Mouse (Mus musculus) erythroblast, embryonic 14.5 days (primary cell): ENCODE measurements at regions not wholly inside any gene's neighbourhood (a gene's known extent, or its start where the extent isn't known, plus 50 kb on each side); places are given as distances from the start of the nearest gene placed in this dataset.

Source experiments
- H3K27me3 ChIP-seq: 2 replicates; pipeline ENCODE4 v1.6.1; 2012; ENCODE audit warnings: inconsistent platforms; ENCODE audit not compliant: control insufficient read depth
- H3K36me3 ChIP-seq: 2 replicates; pipeline ENCODE4 v1.6.1; 2012; ENCODE audit warnings: mild to moderate bottlenecking, inconsistent platforms; ENCODE audit not compliant: control insufficient read depth
- H3K4me1 ChIP-seq: 2 replicates; pipeline ENCODE4 v1.6.1; 2012; ENCODE audit warnings: inconsistent platforms; ENCODE audit not compliant: control insufficient read depth
- H3K4me3 ChIP-seq: replicated peaks from 2 replicates; pipeline ENCODE3; 2012; ENCODE audit warnings: moderate library complexity, mild to moderate bottlenecking, inconsistent platforms
- H3K9me3 ChIP-seq: 2 replicates; pipeline ENCODE4 v1.6.1; 2012; ENCODE audit warnings: low read length, inconsistent platforms, mixed read lengths; ENCODE audit not compliant: control insufficient read depth
- GATA1 ChIP-seq: IDR thresholded peaks from 2 replicates; pipeline ENCODE4 v1.6.1; 2012; ENCODE audit warnings: low read length, inconsistent platforms, mixed read lengths
- TAL1 ChIP-seq: IDR thresholded peaks from 3 replicates; pipeline ENCODE4 v1.6.1; 2012; ENCODE audit warnings: low read length, inconsistent platforms, mixed read lengths

- Histone ChIP-seq H3K4me1 (no peaks in the 10 kb centered on the region), H3K4me3 (no peak overlapping the region), H3K27me3 (no peaks in the 10 kb centered on the region; the same call in 1 of the 2 replicates), H3K36me3 (no peaks in the 10 kb centered on the region), H3K9me3 (no peaks in the 10 kb centered on the region)
- TF ChIP-seq GATA1 (no peak), TAL1 (no peak)
Measured at GRCm38 (mm10) chr13:94650951-94651350, 137.8 kb upstream of the Tbca start.

DNA sequence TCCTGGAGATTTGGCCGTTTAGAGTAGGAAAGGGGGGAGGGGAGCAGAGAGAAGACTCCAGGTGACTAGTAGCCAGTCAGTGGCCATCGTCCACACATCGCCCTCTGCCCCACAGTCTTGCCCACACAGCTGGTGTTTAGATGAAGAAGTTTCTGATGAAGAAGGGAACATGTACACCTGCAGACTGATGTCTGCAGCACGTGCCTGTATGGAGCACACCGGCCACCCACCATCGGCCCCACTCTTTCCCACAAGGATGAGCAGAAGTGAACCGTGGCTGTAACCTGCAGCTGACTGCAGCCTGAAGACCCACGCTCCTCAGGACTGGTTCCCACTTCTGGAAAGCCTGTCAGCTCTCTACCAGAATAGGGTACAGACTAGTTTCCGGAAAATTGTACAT is 121.1 kb upstream of the Tbca start:
- H3K36me3 ChIP-seq = no peaks in the 10 kb centered on the region
- no peaks in the 10 kb centered on the region for H3K9me3 ChIP-seq
- no peaks in the 10 kb centered on the region for H3K4me1 ChIP-seq
- H3K4me3 ChIP-seq = no peak overlapping the region
- no peak for TF ChIP-seq GATA1
- TF ChIP-seq TAL1 = no peak
- peaks cover 11% of the 10 kb centered on the region for H3K27me3 ChIP-seq

DNA sequence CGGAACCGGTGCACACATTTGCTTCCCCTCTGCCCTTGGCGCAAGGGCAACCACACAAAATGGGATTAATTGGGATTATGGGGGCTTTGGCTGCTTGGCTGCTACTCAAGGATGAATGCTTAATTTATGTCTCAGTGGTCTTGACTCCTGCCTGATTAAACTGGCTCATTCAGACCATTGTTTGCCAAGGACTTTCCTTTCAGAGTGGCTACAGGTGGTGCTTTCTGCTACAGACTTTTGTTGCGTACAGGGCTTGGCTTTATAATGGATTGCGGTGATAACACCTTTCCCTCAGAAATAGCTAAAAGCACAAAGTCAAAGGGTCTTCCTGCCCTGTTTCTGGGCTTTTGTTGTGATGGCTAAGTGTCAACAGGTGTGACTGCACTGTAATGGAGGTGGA is 120.4 kb upstream of the Tbca start:
- TF ChIP-seq GATA1 (no peak), TAL1 (no peak)
- Histone ChIP-seq H3K27me3 (peaks cover 11% of the 10 kb centered on the region), H3K4me3 (no peak overlapping the region), H3K4me1 (no peaks in the 10 kb centered on the region), H3K9me3 (no peaks in the 10 kb centered on the region), H3K36me3 (no peaks in the 10 kb centered on the region)

GRCm38 (mm10) chr13:94669106-94669683 is 119.5 kb upstream of the Tbca start:
- Histone ChIP-seq H3K4me1 (no peaks in the 10 kb centered on the region), H3K4me3 (no peak overlapping the region)
- TF ChIP-seq TAL1 (no peak), GATA1 (no peak)

DNA sequence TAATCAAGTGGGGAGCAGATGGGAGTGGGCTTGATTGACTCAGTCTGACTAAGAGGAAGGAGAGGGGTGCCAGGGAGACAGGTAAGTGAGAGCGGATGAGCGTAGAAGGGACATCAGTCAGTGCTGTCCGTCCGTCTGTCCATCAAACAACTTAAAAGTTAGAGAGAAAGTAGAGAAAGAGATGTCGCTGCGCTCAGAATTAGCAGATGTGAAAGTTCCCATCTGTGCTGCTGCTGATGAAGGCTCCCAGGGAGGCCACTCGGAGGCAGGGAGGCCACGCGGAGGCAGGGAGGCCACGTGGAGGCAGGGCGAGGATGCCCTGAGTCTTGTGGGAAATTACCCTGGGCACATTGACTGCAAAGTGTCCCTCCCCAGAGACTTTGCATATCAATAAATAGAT is 118.4 kb upstream of the Tbca start:
- TF ChIP-seq TAL1 (no peak), GATA1 (no peak)
- Histone ChIP-seq H3K9me3 (no peaks in the 10 kb centered on the region), H3K27me3 (peaks cover 11% of the 10 kb centered on the region), H3K4me3 (no peak overlapping the region), H3K4me1 (no peaks in the 10 kb centered on the region), H3K36me3 (no peaks in the 10 kb centered on the region)

More at GRCm38 (mm10) chr13:94669106-94669683, 119.5 kb upstream of the Tbca start:
- no peaks in the 10 kb centered on the region for H3K9me3 ChIP-seq
- peaks cover 11% of the 10 kb centered on the region for H3K27me3 ChIP-seq
- H3K36me3 ChIP-seq = no peaks in the 10 kb centered on the region

- peaks cover 11% of the 10 kb centered on the region for H3K27me3 ChIP-seq
- H3K36me3 ChIP-seq = no peaks in the 10 kb centered on the region
- H3K4me1 ChIP-seq = no peaks in the 10 kb centered on the region
- no peak overlapping the region for H3K4me3 ChIP-seq
- no peak for TF ChIP-seq GATA1
- TF ChIP-seq TAL1 = no peak
- no peaks in the 10 kb centered on the region for H3K9me3 ChIP-seq
Measured at GRCm38 (mm10) chr13:94670961-94671360, 117.7 kb upstream of the Tbca start.

- Histone ChIP-seq H3K9me3 (no peaks in the 10 kb centered on the region; the same call in 1 of the 2 replicates), H3K4me1 (no peaks in the 10 kb centered on the region), H3K4me3 (no peak overlapping the region), H3K27me3 (no peaks in the 10 kb centered on the region), H3K36me3 (no peaks in the 10 kb centered on the region)
- TF ChIP-seq TAL1 (no peak), GATA1 (no peak)
Measured at GRCm38 (mm10) chr13:94680492-94681168, 108.1 kb upstream of the Tbca start.

- Histone ChIP-seq H3K4me3 (no peak overlapping the region), H3K9me3 (no peaks in the 10 kb centered on the region; the same call in 1 of the 2 replicates), H3K4me1 (no peaks in the 10 kb centered on the region), H3K27me3 (no peaks in the 10 kb centered on the region), H3K36me3 (no peaks in the 10 kb centered on the region)
- no peak for TF ChIP-seq TAL1
- TF ChIP-seq GATA1 = no peak
Measured at GRCm38 (mm10) chr13:94681606-94682005, 107.1 kb upstream of the Tbca start.

GRCm38 (mm10) chr13:94685191-94685590 is 103.5 kb upstream of the Tbca start:
- Histone ChIP-seq H3K9me3 (no peaks in the 10 kb centered on the region; the same call in 1 of the 2 replicates), H3K36me3 (no peaks in the 10 kb centered on the region), H3K27me3 (no peaks in the 10 kb centered on the region), H3K4me1 (no peaks in the 10 kb centered on the region), H3K4me3 (no peak overlapping the region)
- no peak for TF ChIP-seq TAL1
- TF ChIP-seq GATA1 = no peak
